Mouse (Mus musculus): ENCODE measurements around the gene Fance. TPM values are rescaled to one million over a fixed set of nuclear protein-coding genes. Genes with fewer than 3 reads are reported as not detected.
A peak's percentile ranks its signal among the peaks of the same experiment; 100 is the strongest.

Gene Fance
- polyA plus RNA-seq, 1 experiment from 2014 or later, result 29.9 TPM

DNA sequence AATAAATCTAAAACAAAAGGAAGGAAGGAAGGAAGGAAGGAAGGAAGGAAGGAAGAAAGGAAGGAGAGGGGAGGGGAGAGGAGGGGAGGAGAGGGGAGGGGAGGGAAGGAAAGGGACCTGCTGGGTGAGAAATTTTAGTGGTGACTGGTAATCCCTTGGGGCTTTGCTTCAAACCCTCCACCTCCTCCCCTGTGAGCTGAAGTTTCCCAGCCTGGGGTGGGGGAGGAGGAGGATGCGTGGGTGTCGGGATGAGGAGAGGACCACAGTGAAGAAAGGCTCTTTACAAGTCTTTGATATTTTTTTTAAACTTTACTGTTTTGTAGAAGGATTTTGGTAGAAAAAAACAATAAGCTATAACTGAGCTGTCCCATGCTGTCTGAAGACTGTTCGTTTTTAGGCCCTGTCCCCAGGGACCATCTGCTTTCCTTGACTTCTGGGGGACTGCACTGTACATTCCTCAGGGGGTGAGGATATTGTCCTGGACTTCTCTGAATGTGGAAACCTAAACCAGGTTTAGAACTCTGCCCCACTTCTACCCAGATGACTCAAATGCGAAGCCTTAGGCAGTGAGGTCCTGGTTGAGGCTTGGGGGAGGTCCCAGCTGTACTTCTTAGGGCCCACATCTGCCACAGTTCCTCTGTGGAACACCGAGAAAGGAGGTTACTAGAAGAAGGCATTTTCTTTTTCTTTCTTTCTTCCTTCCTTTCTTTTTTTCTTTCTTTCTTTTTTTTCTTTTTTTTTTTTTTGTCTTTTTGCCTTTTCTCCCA is 1.8 kb upstream of the Fance start:
- Histone ChIP-seq H3K4me3 (ENCODE audit: low read depth, low read length) (no peak overlapping the region), H3K27me3 (ENCODE audit: control insufficient read depth, insufficient read depth, low read length) (no peaks in the 10 kb centered on the region), H3K4me2 (replicated peaks; ENCODE audit: low read depth, low read length) (no peak overlapping the region), H3K4me1 (ENCODE audit: control insufficient read depth, insufficient read depth, low read length) (peaks cover 10% of the 10 kb centered on the region), H3K36me3 (ENCODE audit: control insufficient read depth, insufficient read depth, low read length) (peaks cover 7% of the 10 kb centered on the region), H3K9me3 (ENCODE audit: control insufficient read depth, low read depth, low read length) (no peaks in the 10 kb centered on the region), H3K9ac (replicated peaks; ENCODE audit: low read depth, low read length) (no peak overlapping the region), H3K27ac (ENCODE audit: low read length) (no peak overlapping the region)
- no peak for ATAC-seq (ENCODE audit: insufficient number of reproducible peaks, insufficient read depth, low FRiP score, low read depth)
- WGBS, result 68% methylated on average over 5 of the region's 5 CpGs

- peaks cover 10% of the 10 kb centered on the region for H3K4me1 ChIP-seq (ENCODE audit: control insufficient read depth, insufficient read depth, low read length)
- WGBS, result 22% methylated on average over 17 of the region's 17 CpGs
- H3K9ac ChIP-seq (replicated peaks; ENCODE audit: low read depth, low read length), result no peak overlapping the region
- ATAC-seq (ENCODE audit: insufficient number of reproducible peaks, insufficient read depth, low FRiP score, low read depth), result peak; percentile 0; the same call in 1 of the 2 replicates
- H3K27me3 ChIP-seq (ENCODE audit: control insufficient read depth, insufficient read depth, low read length), result no peaks in the 10 kb centered on the region
- H3K4me2 ChIP-seq (replicated peaks; ENCODE audit: low read depth, low read length), result peak overlapping the region; percentile 27; the same call in 1 of the 2 replicates
- H3K9me3 ChIP-seq (ENCODE audit: control insufficient read depth, low read depth, low read length), result no peaks in the 10 kb centered on the region
- peaks cover 16% of the 10 kb centered on the region for H3K36me3 ChIP-seq (ENCODE audit: control insufficient read depth, insufficient read depth, low read length)
- H3K4me3 ChIP-seq (ENCODE audit: low read depth, low read length), result peak overlapping the region; percentile 89
- peak overlapping the region; percentile 55 for H3K27ac ChIP-seq (ENCODE audit: low read length)
Observed at GRCm38 (mm10) chr17:28312232-28313211, 797 bp upstream of the Fance start.

DNA sequence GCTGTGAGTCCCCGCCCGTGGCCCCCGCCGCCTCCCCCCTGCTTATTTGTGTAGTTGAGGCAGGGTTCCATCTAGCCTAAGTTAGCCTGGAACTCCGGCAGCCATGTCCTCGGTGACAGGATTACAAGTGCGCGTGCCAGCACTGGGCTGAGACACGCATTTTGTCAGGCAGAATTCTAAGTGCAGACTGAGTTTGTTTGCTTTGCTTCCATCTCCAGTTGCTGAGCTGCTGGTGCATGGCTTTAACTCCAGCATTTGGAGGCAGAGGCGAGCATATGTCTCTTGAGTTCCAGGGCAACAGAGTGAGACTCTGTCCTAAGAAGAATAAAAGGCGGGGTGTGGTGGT is 534 bp downstream of the Fance start:
- H3K4me3 ChIP-seq (ENCODE audit: low read depth, low read length), result peak overlapping the region; percentile 89
- no peaks in the 10 kb centered on the region for H3K27me3 ChIP-seq (ENCODE audit: control insufficient read depth, insufficient read depth, low read length)
- peaks cover 5% of the 10 kb centered on the region for H3K4me1 ChIP-seq (ENCODE audit: control insufficient read depth, insufficient read depth, low read length)
- H3K9ac ChIP-seq (replicated peaks; ENCODE audit: low read depth, low read length), result peak overlapping the region; percentile 90
- peaks cover 22% of the 10 kb centered on the region for H3K36me3 ChIP-seq (ENCODE audit: control insufficient read depth, insufficient read depth, low read length)
- ATAC-seq (ENCODE audit: insufficient number of reproducible peaks, insufficient read depth, low FRiP score, low read depth), result no peak
- H3K4me2 ChIP-seq (replicated peaks; ENCODE audit: low read depth, low read length), result peak overlapping the region; percentile 79
- no peaks in the 10 kb centered on the region for H3K9me3 ChIP-seq (ENCODE audit: control insufficient read depth, low read depth, low read length)
- 2% methylated on average over 11 of the region's 11 CpGs for whole genome bisulfite sequencing
- peak overlapping the region; percentile 92 for H3K27ac ChIP-seq (ENCODE audit: low read length)

DNA sequence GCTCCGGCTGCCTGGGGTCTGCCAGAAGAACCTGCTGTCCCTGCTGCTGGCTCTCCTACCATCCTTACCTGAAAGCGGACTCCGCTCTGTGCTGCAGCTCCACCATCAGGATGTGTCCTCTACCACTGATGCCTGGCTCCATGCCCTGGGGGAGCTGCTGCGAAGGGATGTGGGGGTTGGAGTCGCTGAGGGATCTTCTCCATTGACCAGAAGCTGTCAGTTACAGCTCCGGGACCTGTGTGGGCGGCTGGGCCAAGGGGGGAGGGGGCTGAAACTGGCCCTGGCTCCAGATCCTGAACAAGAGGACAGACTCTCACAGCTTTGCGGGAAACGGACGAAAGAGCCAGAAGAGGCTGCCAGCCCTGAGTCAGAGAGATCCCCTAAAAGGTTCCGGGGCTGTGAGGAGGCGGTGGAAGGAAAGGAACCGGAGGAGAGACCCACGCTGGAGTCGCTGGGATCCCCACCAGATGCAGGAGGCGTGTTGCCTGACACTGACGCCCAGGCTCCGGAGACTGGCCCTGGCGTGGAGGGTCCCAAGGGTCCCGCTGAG is 2.4 kb downstream of the Fance start:
- ATAC-seq (ENCODE audit: insufficient number of reproducible peaks, insufficient read depth, low FRiP score, low read depth), result no peak
- H3K27ac ChIP-seq (ENCODE audit: low read length), result no peak overlapping the region
- H3K4me3 ChIP-seq (ENCODE audit: low read depth, low read length), result no peak overlapping the region
- no peaks in the 10 kb centered on the region for H3K9me3 ChIP-seq (ENCODE audit: control insufficient read depth, low read depth, low read length)
- H3K9ac ChIP-seq (replicated peaks; ENCODE audit: low read depth, low read length), result no peak overlapping the region
- H3K4me2 ChIP-seq (replicated peaks; ENCODE audit: low read depth, low read length), result no peak overlapping the region
- peaks cover 27% of the 10 kb centered on the region for H3K36me3 ChIP-seq (ENCODE audit: control insufficient read depth, insufficient read depth, low read length)
- peaks cover 5% of the 10 kb centered on the region for H3K4me1 ChIP-seq (ENCODE audit: control insufficient read depth, insufficient read depth, low read length)
- 88% methylated on average over 20 of the region's 20 CpGs for WGBS
- no peaks in the 10 kb centered on the region for H3K27me3 ChIP-seq (ENCODE audit: control insufficient read depth, insufficient read depth, low read length)

- H3K4me2 ChIP-seq (replicated peaks; ENCODE audit: low read depth, low read length), result no peak overlapping the region
- no peaks in the 10 kb centered on the region for H3K9me3 ChIP-seq (ENCODE audit: control insufficient read depth, low read depth, low read length)
- WGBS, result 90% methylated on average over 9 of the region's 9 CpGs
- H3K4me3 ChIP-seq (ENCODE audit: low read depth, low read length), result no peak overlapping the region
- H3K27me3 ChIP-seq (ENCODE audit: control insufficient read depth, insufficient read depth, low read length), result no peaks in the 10 kb centered on the region
- no peak overlapping the region for H3K27ac ChIP-seq (ENCODE audit: low read length)
- ATAC-seq (ENCODE audit: insufficient number of reproducible peaks, insufficient read depth, low FRiP score, low read depth), result no peak
- peaks cover 35% of the 10 kb centered on the region for H3K36me3 ChIP-seq (ENCODE audit: control insufficient read depth, insufficient read depth, low read length)
- peaks cover 5% of the 10 kb centered on the region for H3K4me1 ChIP-seq (ENCODE audit: control insufficient read depth, insufficient read depth, low read length)
- H3K9ac ChIP-seq (replicated peaks; ENCODE audit: low read depth, low read length), result no peak overlapping the region
Observed at GRCm38 (mm10) chr17:28316476-28316875, 3.2 kb downstream of the Fance start.

DNA sequence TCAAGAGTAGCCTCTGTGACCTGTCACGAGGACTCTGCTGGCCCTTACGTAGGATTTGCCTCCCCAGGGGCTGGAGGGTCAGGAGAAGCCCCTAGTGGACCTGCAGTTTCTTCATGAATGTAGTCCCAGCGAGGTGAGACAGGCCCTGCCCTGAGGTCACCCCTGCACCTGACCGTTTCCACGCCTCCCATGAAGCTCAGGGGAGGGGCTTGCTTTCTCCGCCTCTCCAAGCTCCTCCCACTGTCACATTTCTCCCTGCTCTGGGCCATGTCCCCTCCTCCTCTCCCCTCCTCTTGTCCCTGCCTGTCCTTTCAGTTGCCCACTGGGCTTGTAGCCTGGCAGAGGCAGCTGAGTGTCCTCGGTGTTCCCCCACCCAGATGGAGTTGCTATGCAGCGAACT is 3.8 kb downstream of the Fance start:
- Histone ChIP-seq H3K9ac (replicated peaks; ENCODE audit: low read depth, low read length) (no peak overlapping the region), H3K4me1 (ENCODE audit: control insufficient read depth, insufficient read depth, low read length) (peaks cover 5% of the 10 kb centered on the region), H3K27ac (ENCODE audit: low read length) (no peak overlapping the region), H3K4me3 (ENCODE audit: low read depth, low read length) (no peak overlapping the region), H3K4me2 (replicated peaks; ENCODE audit: low read depth, low read length) (no peak overlapping the region), H3K27me3 (ENCODE audit: control insufficient read depth, insufficient read depth, low read length) (no peaks in the 10 kb centered on the region), H3K36me3 (ENCODE audit: control insufficient read depth, insufficient read depth, low read length) (peaks cover 35% of the 10 kb centered on the region), H3K9me3 (ENCODE audit: control insufficient read depth, low read depth, low read length) (no peaks in the 10 kb centered on the region)
- 60% methylated on average over 8 of the region's 8 CpGs for WGBS
- no peak for ATAC-seq (ENCODE audit: insufficient number of reproducible peaks, insufficient read depth, low FRiP score, low read depth)

- Histone ChIP-seq H3K36me3 (ENCODE audit: control insufficient read depth, insufficient read depth, low read length) (peaks cover 35% of the 10 kb centered on the region), H3K4me3 (ENCODE audit: low read depth, low read length) (no peak overlapping the region), H3K27me3 (ENCODE audit: control insufficient read depth, insufficient read depth, low read length) (no peaks in the 10 kb centered on the region), H3K9ac (replicated peaks; ENCODE audit: low read depth, low read length) (no peak overlapping the region), H3K27ac (ENCODE audit: low read length) (no peak overlapping the region), H3K4me2 (replicated peaks; ENCODE audit: low read depth, low read length) (no peak overlapping the region), H3K9me3 (ENCODE audit: control insufficient read depth, low read depth, low read length) (no peaks in the 10 kb centered on the region), H3K4me1 (ENCODE audit: control insufficient read depth, insufficient read depth, low read length) (peaks cover 5% of the 10 kb centered on the region)
- WGBS, result 84% methylated on average over 9 of the region's 9 CpGs
- ATAC-seq (ENCODE audit: insufficient number of reproducible peaks, insufficient read depth, low FRiP score, low read depth), result no peak
Observed at GRCm38 (mm10) chr17:28317725-28318124, 4.4 kb downstream of the Fance start.

GRCm38 (mm10) chr17:28321700-28322099 is 8.4 kb downstream of the Fance start:
- Histone ChIP-seq H3K4me3 (ENCODE audit: low read depth, low read length) (no peak overlapping the region), H3K36me3 (ENCODE audit: control insufficient read depth, insufficient read depth, low read length) (peaks cover 27% of the 10 kb centered on the region), H3K4me2 (replicated peaks; ENCODE audit: low read depth, low read length) (no peak overlapping the region), H3K9me3 (ENCODE audit: control insufficient read depth, low read depth, low read length) (no peaks in the 10 kb centered on the region), H3K27me3 (ENCODE audit: control insufficient read depth, insufficient read depth, low read length) (no peaks in the 10 kb centered on the region), H3K4me1 (ENCODE audit: control insufficient read depth, insufficient read depth, low read length) (no peaks in the 10 kb centered on the region), H3K27ac (ENCODE audit: low read length) (no peak overlapping the region), H3K9ac (replicated peaks; ENCODE audit: low read depth, low read length) (no peak overlapping the region)
- no peak for ATAC-seq (ENCODE audit: insufficient number of reproducible peaks, insufficient read depth, low FRiP score, low read depth)
- 84% methylated on average over 4 of the region's 4 CpGs for WGBS

Data from stomach, embryonic 14.5 days (tissue).